Mouse (Mus musculus): ENCODE measurements at regions not wholly inside any gene's neighbourhood (a gene's known extent, or its start where the extent isn't known, plus 50 kb on each side); places are given as distances from the start of the nearest gene placed in this dataset.

- no peak for TF ChIP-seq TAL1 (IDR thresholded peaks at IDR 0.05; ENCODE audit: low read length)
- TF ChIP-seq GATA1 (IDR thresholded peaks at IDR 0.05; ENCODE audit: low read length): no peak
Observed at GRCm38 (mm10) chr7:136664424-136665082, 229.9 kb upstream of the Mgmt start.
